Mouse (Mus musculus): ENCODE measurements around the gene Lipk.

DNA sequence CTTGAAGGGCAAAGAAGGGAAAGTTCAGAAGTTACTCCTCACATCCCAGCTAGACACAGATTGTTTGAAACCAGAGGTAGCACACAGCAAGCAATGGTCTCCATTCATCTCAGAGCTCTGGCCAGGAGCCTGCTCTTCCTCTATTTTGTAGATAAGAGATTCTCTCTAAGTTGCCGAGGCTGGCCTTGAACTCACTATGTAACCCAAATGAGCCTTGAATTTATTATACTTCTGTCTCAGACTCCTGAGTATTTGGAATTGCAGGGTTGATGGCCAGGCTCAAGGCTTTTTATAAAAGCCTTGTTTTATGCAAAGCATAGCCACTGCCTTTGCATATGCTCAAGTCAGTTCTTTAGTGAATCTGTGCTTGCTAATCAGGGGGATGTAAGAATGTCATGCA, 31.6 kb downstream of the Lipk start:
- no peak for TF ChIP-seq CTCF (IDR thresholded peaks at IDR 0.05; ENCODE audit: control insufficient read depth, insufficient read depth, insufficient read length)
- no peak for TF ChIP-seq MAX (IDR thresholded peaks at IDR 0.05)
- no peak for TF ChIP-seq USF1 (IDR thresholded peaks at IDR 0.05; ENCODE audit: low read depth)
- no peak for TF ChIP-seq MYOG (IDR thresholded peaks at IDR 0.05; ENCODE audit: control insufficient read depth, extremely low read depth, insufficient read length)

All from C2C12 (cell line).